Mouse (Mus musculus) layer of hippocampus, postnatal 10 days (tissue): ENCODE results near the gene Neurl3. TPM values are rescaled to one million over a fixed set of nuclear protein-coding genes. Genes with fewer than 3 reads are reported as not detected.

Experiments used
- DNase-seq, 2 experiments: peaks; one replicate each; pipeline ENCODE4 v3.0.0; 2021; ENCODE audit warnings: low spot score in 2 of 2
- long read RNA-seq: library from polyadenylated mRNA; stranded (forward); transcript quantifications from one replicate; pipeline ENCODE4 v2.0.0, GENCODE M21; 2023
- total RNA-seq, 2 experiments: library from RNA; stranded (reverse); gene quantifications; 2 replicates each; pipeline ENCODE4 v1.2.3; 2021

The Neurl3 gene
- under 1 TPM; 0.54 to 0.62 TPM for total RNA-seq
- long read RNA-seq, partial matches to known transcripts, result 0 of 1 reads
- long read RNA-seq, other reads (novel, unspliced or antisense), result 1 of 1 reads

DNA sequence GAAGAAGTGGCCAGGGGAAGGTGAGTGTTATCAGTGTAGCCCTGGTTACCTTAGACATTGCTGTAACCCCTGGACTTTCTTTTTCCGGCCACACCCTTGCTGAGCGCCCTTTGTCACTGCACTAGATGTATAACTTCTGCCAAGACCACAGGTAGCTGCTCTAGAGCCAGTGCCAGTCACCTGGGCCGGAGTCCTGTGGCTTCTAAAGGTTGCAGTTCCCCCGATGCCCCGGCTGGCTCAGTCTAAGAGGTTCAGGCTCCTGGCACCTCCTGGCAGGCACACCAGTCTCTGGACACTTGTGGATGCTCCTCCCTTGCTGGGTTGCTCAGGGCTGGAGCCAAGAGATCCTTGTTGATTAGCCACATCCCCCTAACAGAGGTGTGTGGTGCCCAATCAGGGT is at the start of gene Neurl3:
Neurl3 (minus strand) TSS at position 225 of the 400 bp plus-strand sequence.
- DNase-seq, result no peak

DNA sequence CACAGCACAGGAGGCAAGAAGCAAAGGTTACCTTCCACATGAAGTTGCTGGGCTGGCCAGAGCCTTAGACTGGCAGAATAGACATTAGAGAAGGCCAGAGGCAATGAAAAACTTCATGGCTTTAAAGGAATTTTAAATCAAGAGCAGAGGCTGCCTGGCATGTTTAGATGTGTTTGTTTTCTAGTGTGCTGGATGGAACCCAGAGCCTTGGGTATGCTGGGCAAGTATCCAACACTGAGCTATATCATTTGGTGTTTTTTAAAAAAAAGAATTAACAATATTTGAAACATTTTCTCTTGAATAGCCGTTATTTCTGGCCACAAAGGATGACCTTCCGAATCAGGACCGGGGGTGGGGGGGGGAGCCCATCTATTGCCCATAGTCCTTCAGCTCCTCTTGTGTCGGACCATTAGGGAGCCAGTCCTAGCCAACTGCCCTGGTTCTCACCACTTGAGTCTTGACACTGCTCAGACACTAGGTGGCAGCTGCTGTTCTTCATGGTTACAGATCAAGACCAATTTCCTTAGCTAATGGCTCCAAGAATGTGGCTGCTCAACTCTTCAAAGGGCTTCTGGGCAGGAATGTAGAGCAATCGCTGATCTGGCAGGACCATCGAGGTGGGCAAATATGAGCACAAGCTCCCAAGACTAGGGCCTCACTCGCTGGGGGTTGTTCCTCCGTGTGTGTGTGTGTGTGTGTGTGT is 49.4 kb upstream of the Neurl3 start:
- peak; percentile 42 to 61 for DNase-seq

DNA sequence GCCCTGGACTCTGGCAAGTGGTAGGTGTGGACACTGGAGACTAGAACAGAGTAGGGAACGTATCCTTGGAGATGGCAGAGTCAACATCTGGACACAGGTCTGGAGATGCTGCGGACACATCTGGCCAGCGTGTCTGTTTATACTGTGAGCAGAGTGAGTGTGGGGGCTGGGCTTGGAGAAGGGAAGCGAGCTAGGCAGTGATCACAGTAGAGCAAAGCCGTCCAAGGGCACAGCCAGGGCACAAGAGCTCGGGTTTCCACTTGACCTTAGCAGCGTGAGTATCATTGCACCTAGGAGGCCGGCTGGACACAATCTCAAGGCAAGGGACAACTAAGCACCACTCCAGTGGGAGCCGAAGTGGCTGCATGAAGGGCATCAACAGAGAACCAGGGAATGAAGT is 48.6 kb upstream of the Neurl3 start:
- DNase-seq, result no peak

DNA sequence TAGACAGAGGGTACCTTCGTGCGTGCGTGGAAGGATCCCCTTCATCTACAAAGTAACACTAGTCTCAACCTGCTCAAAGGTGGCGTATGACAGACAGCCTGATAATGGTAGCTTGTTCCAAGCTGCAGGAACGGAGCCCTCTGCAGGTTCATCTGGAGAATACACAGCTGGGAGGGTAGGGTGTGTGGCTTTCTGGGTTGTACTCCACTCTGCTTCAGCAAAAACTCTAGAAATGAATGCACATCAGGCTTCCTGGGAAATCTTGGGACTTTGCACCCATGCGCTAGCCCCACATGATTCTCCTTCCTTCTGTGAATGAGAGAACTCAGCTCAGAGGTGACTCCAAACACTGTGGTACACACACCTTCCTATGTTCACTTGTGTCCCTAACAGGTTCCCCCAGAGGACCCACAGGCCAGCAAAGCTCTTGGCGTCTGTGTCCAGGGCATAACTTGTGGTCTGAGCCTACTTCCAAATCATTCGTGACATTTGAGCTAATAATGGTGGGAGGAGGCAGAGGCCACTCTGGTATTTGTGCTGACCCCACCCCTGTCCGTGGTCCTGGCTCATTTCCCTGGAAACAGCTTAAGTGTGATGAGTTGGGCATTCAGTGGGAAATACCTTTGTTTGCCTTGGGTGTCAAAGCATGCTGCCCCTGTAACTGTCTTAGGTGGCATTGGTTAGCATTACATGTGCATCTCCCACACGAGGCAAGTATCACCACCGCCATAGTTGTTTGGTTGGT is 47.5 kb upstream of the Neurl3 start:
- DNase-seq, result no peak

DNA sequence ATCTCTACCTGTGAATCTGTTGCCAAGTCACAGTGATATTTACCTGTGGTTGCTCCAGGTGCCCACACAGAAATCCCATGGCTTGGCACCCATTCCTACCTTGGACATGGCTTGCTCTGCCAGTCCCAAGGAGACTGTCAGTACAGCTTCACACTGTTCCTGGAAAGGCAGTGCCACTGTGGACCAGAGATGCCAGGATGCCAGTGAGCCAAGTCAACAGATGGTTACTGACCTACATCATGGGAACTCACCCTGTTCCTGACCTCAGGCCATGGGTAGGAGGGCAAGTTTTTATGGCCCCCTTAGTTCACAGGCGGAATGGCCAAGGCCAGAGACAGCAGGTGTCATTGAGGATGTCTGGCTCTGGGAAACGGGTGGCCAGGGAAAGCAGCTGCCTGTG is 46.7 kb upstream of the Neurl3 start:
- no peak for DNase-seq

DNA sequence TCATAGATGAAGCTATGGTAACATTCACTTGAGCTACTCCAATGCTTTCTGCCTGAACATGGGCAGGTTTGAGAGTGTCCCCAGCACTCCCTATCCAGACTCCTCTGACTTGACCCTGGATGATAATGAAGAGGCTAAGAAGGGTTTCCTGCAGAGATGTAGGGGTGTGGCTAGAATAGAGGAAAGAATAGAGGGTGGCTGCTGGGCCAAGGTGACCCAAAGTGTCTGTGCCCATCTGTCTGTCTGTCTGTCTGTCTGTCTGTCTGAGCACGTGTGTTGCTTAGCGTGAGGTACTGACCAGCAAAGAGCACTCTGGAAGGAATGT is 41.3 kb upstream of the Neurl3 start:
- DNase-seq, result no peak

DNA sequence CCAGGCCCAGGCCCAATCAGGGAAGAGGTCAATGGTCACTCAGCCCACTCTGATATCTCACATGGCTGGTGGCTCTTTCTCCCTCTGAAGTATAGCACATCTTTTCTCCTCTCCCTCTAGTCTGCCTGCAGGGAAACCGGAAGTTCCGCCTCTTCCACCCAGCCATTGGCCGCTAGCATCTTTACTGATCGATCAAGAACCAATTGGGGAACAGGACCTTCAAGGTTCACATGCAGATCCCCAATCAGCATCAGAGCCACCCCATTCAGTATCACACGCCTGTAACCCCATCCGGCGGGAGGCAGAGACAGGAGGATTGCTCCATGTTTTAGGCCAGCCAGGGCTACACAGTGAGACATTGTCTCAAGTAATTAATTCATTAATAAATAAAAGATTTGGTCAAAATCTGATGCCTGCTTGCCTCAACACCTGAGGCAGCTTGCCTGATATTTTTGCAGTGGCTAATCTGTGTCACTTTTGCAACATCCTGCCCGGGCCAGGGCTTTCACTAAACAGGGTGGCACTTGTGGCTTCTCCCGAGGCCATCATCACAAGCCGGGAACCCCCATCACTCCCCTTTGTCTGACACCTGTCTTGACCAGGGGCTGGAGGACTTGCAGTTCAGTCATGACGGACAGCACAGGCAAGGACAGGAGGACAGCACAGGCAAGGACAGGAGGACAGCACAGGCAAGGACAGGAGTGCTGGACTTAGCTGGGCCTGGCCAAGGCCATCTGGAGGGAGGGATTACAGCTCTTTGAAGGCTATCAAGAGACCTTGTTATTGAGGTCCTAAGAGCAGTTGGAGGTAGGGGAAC is 40.7 kb upstream of the Neurl3 start:
- no peak for DNase-seq

DNA sequence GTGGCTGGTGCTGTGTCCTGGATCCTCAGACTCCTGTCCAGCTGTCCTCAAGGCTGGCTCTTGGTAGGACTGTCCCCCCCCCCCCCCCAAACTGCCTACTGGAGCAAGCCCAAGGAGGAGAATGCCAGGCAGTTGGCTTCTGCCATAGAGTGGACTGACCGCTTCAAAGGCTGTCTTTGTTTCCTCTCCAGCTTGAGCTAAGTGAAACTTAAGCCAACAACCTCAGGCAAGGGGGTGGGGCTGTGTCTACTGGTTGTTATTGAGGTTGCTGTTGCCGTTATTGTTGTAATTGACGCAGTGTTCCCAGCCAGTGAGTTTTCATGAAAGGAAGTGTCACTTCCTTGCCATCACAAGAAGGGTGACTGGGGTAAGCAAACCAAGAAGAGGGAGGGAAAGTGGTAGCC is 35.0 kb upstream of the Neurl3 start:
- peak; percentile 46 to 65 for DNase-seq

DNA sequence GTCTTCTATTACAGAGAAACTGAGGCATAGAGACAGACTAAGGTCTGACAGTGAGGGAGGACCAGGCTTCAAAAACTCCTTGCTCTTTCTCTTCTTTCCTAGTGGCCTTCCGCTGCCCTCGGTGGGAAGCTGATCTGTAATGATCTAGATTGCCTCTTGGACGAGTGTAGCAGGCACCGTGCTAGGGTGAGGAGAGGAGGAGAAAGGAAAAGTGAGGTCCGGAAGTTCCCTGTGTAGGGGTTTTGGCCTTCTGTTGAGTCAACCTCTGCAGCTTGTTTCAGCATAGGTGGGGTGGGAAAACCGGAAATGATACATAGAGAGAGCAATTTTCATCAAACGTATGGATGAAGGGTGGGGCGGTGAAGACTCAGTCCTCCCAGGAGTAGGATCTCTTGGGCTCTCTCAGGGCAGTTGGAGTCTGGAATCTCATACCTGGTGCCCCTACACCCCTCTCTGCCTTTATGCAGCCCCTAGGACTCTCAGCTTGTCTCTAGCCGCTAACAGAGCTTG is 34.5 kb upstream of the Neurl3 start:
- no peak for DNase-seq

DNA sequence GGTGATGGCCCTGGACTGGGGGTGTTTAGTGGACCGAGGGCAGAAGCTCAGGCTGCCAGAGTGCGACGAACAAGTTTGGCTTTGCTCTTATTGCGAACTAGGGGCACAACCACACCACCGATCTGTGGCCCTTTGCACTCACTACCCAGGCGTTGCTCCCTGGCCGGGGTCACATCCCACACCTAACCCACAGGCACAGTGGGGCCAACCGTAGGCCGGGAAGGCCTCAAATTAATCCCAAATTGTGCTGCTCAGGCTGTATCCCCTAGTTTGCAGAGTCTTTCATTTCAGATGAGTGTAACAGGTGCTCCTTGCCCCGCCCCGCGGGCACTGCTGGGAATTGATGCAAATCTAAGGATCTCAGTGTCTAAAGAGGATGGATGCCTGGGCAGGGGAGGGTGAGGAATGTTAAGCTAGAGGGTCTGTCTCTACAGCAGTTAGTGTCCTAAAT is 34.0 kb upstream of the Neurl3 start:
- DNase-seq, result no peak

DNA sequence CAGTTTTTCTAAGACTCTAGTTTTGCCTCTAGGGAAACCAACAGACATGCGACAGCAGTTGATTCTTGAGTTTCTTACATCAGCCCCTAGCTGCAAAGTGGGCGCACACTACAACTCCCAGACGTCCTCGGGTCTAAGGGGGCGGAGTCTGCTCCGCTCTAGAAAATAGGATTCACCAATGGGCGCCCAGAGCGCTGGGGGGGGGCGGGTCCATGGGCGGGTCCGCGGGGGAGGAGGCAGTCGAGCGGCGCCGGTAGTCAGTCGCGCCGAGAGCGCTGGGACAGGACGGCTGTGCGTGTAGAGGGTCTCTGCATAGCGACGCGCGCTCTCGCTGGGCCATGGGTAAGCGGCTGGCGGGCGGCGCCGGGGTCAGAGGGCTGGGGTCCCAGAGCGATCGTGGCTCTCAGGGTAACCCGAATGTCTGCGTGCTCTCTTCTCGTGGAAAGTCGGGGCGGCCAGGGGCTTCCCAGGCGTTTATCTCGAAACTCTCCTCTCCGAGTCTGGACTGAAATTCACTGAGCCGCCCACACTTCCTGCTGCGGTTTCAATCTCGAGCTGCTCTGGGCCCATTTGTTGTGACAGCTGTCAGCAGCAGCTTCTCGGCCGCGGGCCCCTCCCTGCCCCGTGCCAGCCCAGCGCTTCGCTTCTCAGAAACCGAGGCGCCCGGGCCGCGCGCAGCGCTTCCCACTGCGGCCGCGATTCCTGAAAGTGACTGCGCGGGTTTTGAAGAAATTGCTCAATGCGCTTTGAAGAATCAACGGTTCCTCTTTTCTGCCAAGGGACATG is 33.2 kb upstream of the Neurl3 start, which contains the start of gene Arid5a:
Arid5a (plus strand) TSS at position 239 of the 786 bp plus-strand sequence.
- DNase-seq, result peak; percentile 83 to 86

DNA sequence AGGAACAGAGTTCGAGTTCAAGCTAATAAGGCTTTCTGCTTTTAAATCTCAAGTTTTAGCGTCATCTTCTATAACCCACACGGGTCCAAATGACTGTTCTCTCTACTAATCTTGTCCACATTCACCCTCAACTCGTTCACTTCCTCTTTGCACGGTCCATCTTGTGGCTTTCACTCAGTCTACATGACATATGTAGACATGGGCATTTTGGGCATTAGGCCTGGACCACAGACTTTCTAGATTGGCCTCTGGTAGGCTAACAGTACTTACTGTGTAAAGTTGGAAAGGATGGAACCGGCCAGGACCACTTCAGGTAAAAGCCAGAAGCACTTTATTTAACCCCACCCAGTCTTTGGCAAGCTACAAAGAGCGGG is 32.6 kb upstream of the Neurl3 start:
- no peak for DNase-seq

DNA sequence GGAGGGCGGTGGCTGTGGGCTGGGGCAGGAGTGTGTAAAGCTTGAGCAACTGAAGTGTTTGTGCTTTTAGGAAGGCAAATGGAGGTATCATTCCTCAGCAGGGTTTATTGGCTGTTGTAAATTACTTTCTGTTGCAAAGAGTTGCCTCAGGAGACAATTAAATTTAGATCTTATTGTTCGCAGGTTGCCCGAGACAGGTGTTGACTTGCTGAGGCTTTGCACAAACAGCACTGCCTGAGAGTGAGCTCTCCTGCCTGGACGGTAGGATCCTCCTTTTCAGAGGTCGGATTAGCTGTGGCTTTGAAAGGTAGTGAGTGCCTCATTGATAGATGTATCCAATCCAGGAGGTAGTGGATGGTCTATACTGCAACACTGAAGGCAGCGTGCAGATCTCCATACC is 31.6 kb upstream of the Neurl3 start:
- no peak for DNase-seq

DNA sequence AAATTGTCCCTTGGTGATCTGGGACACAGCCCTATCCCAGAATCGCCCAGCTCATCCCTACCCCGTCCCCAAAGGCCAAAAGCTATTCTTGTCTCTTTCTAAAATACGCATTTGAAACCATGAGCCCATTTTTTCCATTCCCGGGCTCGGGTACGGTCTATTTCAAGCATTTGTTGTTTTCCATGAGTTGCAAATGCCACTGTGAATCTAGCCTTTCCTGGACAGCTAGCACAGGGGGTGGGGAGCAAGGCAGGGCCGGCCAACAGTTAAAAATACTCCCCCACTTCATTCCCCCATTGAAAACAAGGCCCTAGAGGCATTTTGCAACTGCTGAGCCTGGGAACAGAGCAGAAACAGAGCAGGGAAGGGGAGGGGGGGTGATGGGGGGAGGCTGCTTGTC is 30.3 kb upstream of the Neurl3 start:
- DNase-seq, result no peak

DNA sequence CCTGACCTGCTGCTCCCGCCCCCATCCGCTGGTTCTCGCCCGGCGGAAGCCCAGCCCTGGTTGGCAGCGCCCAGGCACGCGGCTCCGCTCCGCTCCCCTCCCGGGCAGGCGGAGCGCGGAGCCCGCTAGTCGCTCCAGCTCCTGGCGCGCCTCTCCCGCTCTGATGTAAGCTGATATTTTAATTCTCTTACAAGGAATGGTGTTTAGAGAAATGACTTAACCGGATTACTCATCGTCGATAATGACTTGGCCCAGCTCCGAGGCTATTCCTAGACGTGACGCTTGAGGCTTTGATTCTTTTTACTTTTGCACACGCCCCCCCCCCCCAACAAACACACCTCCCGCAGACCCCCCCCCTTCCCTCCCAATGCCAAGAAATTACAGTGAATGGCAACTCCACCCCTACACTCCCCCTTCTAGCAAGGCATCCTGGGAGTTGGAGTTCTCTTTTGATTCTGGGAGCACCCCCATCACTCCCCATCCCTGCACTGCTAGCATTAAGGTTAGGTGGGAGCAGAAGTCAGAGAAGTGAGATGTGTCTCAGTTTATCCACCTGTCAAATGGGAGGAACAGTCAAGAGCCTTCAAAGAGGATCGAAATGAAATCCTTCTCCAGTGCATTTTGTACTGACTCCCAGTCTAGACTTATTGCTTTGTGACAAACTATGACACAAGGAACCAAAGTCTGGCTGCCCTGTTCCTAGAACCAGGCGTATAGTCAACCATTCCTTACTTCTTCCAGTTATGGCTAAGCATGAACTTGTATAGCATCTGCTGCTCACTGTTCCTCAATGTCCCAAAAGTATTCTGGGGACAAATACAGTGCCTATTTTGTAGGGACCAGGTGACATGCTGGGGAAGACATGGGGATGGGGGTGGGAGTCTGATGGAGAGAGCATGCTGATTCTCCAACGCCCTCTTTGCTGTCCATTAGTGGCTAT is 29.2 kb upstream of the Neurl3 start:
- DNase-seq, result peak; percentile 70 to 73

DNA sequence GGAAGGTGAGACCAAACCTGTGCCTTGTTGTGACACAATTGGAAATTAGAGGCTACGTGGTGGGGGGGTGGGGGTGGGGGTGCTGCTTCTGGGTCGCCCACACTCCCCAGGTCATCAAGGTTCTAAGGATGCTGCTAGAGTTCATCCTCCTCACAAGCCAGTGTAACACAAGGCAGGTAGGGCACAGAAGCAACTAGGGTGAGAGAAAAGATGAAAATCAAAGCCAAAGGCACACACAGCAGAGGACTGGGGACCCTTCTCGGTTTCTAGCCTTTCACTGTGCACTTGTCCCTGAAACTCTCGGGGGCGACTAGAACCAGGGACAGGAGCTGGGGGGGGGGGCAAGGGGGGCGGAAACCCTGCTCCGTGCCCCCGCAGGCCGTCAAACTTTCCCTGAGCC is 28.5 kb upstream of the Neurl3 start:
- no peak for DNase-seq

DNA sequence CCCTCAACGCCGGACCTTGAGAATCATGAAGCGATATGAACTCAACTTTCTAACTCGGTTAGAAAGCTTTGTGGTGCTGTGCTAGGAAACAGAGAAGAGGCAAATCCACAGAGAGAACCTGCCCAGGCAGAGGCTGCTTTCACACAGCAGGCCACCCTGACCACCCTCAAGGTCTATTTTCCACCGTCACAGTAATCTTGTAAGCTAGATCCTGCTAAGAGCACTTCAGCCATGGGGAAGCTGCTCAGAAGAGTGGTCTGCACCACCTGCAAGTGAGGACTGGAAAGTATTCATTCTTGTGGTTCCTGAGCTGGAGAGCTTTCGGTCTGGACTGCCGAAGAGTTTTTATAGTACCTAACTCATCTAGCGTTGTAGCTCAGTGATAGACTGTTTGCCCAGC is 27.8 kb upstream of the Neurl3 start:
- no peak for DNase-seq

DNA sequence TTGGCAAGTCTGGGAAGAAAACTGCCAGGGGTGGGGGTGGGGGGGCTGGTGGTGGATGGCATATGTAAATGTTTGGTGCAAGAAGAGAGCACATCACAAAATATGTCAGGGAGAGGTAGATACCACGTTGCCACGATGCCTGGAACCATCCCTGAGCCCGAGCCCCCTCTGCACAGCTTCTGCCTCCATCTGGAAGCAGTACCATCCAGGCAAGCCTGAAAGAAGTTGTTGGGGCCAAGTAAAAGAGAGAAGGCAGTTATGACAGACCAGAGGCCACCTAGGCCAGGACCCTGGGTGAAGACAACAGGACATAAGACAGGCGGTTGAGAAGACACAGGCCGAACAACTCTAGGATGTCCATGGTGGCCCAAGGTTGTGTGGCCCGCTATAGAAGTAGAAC is 26.0 kb upstream of the Neurl3 start:
- DNase-seq, result no peak

DNA sequence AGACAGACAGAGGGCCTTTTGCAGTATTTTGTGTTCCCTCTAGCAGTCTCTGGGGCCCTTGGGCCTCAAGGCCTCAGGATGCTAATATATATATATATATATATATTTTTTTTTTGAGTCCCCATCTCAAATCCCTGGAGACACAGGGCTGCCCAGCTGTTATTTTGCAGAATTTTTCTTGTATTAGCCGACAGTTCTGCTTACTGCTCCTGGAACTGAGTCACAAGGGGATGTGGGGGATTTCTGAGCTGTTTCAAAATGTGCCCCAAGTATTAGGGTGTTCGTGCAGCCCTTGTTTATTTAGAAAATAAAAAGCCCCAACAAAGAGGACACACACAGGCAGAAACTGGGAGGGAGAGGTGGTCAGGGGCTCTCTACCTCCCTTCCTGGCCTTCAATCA is 25.2 kb upstream of the Neurl3 start:
- no peak for DNase-seq

DNA sequence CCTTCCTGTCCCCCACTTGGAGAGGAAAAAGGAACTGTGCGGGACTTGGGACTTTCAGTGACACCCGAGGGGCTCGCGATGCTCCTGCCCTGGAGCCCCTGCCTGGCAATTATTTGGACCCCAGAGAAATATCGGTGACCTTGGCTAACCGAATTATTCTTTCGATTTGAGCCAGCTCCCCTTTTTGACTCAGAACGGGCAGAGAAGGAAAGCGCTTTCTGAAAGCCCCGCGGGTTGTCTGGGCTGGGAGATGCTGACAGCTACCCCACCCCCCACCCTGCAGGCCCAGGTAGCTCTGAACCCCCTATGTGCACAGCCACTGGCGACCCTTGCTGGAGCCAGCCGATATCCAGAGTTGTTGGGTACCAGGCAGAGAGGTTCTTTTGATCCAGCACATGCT is 24.6 kb upstream of the Neurl3 start:
- no peak for DNase-seq
